ENCODE assay signal across 11 mouse cellular contexts in the genomic region with DNA sequence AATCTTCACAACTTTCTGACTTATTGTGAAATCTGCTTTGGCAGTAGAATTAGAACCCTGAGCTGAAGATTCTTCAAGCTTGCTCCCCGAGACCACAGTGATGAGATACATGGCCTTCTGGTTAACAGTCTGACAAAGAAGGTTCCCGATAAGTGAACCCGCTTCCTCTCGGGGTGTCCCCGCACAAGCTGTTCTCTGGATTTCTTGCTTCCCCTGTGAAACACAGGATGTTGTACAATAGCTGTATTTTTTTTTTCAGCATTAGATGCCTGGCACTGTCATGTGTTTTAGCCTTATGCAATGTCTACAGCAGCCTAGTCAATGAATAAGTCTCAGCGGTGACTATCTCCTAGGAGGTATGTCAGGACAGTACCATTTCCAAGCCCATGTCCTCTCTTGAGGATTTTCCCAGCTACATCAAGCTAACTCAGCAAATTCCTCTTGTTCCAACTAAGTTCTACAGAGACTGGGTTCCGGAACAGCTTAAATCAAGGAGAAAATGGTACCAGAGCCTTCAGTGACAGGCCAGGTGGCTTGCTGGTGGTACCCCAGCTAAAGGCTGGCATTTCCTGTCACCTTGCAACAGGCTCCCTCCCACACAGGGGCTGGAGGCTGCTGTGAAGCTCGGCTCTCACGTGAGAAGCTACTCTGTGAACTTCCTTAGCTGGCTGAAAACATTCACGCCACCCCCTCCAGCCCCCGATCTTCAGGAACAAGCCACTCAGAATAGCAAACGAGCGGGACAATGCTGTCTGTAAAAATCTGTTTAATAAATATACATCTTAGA. TPM values are rescaled to one million over a fixed set of nuclear protein-coding genes. Genes with fewer than 3 reads are reported as not detected.
DNase-seq lines count a peak whose midpoint lies in the region; ATAC-seq and TF ChIP-seq lines count a peak whose summit lies in the region.
"Had no signal": no experiment of that assay in that cellular context is flagged by ENCODE, and none has a peak within 500 bp of the region (broad histone marks: within the 10 kb centered on the region; RNA-seq: fewer than 3 reads in every experiment).

No protein-coding gene starts in this region.

- H3K27ac ChIP-seq in intestine, embryonic 15.5 days, result 0 out of 2 replicates have a peak overlapping the region, but pooled peaks have one; percentile 33
- no peak overlapping the region for H3K27ac ChIP-seq in intestine, postnatal 0 days (ENCODE audit: low read depth, low read length)
- H3K27ac ChIP-seq: embryonic facial prominence, embryonic 15.5 days; hindbrain, embryonic 10.5 days had no signal

- DNase-seq in ovary, postnatal 10 days (ENCODE audit: low spot score), result no peak
- no peak for DNase-seq in left cerebral cortex, adult 11 months (ENCODE audit: low spot score)

- no peak overlapping the region for H3K4me2 ChIP-seq in intestine, embryonic 15.5 days (replicated peaks)
- H3K4me2 ChIP-seq in intestine, postnatal 0 days (replicated peaks; ENCODE audit: low read depth), result no peak overlapping the region; the same call in 1 of the 2 replicates

- peaks cover 23% of the 10 kb centered on the region for H3K4me1 ChIP-seq in intestine, embryonic 15.5 days (replicated peaks)
- H3K4me1 ChIP-seq in intestine, postnatal 0 days (replicated peaks; ENCODE audit: control insufficient read depth, insufficient read depth, low read length), result no peaks in the 10 kb centered on the region

- no peak overlapping the region for H3K4me3 ChIP-seq in intestine, embryonic 15.5 days (replicated peaks)
- H3K4me3 ChIP-seq in intestine, postnatal 0 days (ENCODE audit: low read depth, low read length), result no peak overlapping the region
- H3K4me3 ChIP-seq: embryonic facial prominence, embryonic 15.5 days; hindbrain, embryonic 10.5 days had no signal

- no peak for TF ChIP-seq CTCF in intestine, postnatal 0 days (IDR thresholded peaks at IDR 0.05; ENCODE audit: low read depth)

- H3K9ac ChIP-seq in intestine, embryonic 15.5 days, result no peak overlapping the region
- no peak overlapping the region for H3K9ac ChIP-seq in intestine, postnatal 0 days (ENCODE audit: low read depth, low read length)
- H3K9ac ChIP-seq: embryonic facial prominence, embryonic 15.5 days had no signal

- no peak for ATAC-seq in intestine, embryonic 15.5 days
- ATAC-seq in intestine, postnatal 0 days, result no peak
- ATAC-seq in CD4-positive, CD25-positive, alpha-beta regulatory T cell, adult 4 months, result peak; percentile 36
- peak; percentile 41 to 51 for ATAC-seq in hematopoietic stem cell, adult 5-6 weeks (replicated peaks in 1 of 2; ENCODE audit: insufficient read depth in 1 of 2, low FRiP score in 2 of 2, low TSS enrichment in 1 of 2, low read depth in 1 of 2, poor library complexity in 2 of 2, severe bottlenecking in 2 of 2)
- peak; percentile 44 for ATAC-seq in neutrophil, adult 5-6 weeks (ENCODE audit: extremely low read depth, insufficient number of reproducible peaks, low FRiP score, poor library complexity, severe bottlenecking)
- no peak for ATAC-seq in frontal cortex, adult (ENCODE audit: low TSS enrichment)
- ATAC-seq: Patski had no signal

- no peaks in the 10 kb centered on the region for H3K9me3 ChIP-seq in intestine, embryonic 15.5 days
- H3K9me3 ChIP-seq in intestine, postnatal 0 days (ENCODE audit: control insufficient read depth), result no peaks in the 10 kb centered on the region
- H3K9me3 ChIP-seq: embryonic facial prominence, embryonic 15.5 days; hindbrain, embryonic 10.5 days had no signal

- no peaks in the 10 kb centered on the region for H3K27me3 ChIP-seq in intestine, embryonic 15.5 days (replicated peaks)
- no peaks in the 10 kb centered on the region for H3K27me3 ChIP-seq in intestine, postnatal 0 days (replicated peaks; ENCODE audit: control insufficient read depth, insufficient read depth, low read length)
- H3K27me3 ChIP-seq: embryonic facial prominence, embryonic 15.5 days; Patski had no signal

- H3K36me3 ChIP-seq in intestine, embryonic 15.5 days, result peaks cover 7% of the 10 kb centered on the region; the same call in 1 of the 2 replicates
- peaks cover 34% of the 10 kb centered on the region for H3K36me3 ChIP-seq in intestine, postnatal 0 days (ENCODE audit: control insufficient read depth, insufficient read depth)

- WGBS in intestine, embryonic 15.5 days, result 80% methylated on average over 13 of the region's 13 CpGs
- WGBS in intestine, postnatal 0 days, result 74% methylated on average over 13 of the region's 13 CpGs

RNA-seq across cellular contexts. Expression of gene Nfkbia, which starts 3.6 kb away (rescaled TPM):
- 72.5 and 74.2 TPM in 2 replicates for polyA plus RNA-seq in intestine, embryonic 15.5 days (2015; fragmentation: Nextera tagmentation; extraction: Ambion mirVana)
- 47.1 and 49.7 TPM in 2 replicates for polyA plus RNA-seq in intestine, postnatal 0 days (2015; fragmentation: Nextera tagmentation; extraction: Ambion mirVana)
- polyA plus RNA-seq in CD4-positive, CD25-positive, alpha-beta regulatory T cell, adult 4 months (2017; shearing (Covaris generic)), result 100 to 1,000 TPM; 643 to 660 TPM
- 101 and 133 TPM in 2 replicates for total RNA-seq in hematopoietic stem cell, adult 5-6 weeks (2017)
- 150 and 173 TPM in 2 replicates for total RNA-seq in neutrophil, adult 5-6 weeks (2017)

Comparison
In these comparisons a context has a peak if more than half of its experiments do, and no peak if none do; other contexts are left out.
1. ATAC-seq: peak in CD4-positive, CD25-positive, alpha-beta regulatory T cell, adult 4 months (single experiment), hematopoietic stem cell, adult 5-6 weeks (2 of 2) and neutrophil, adult 5-6 weeks (single experiment); none in intestine, embryonic 15.5 days (single experiment), intestine, postnatal 0 days (single experiment) and frontal cortex, adult (single experiment).